Comparison of ENCODE assay signal across 25 mouse cellular contexts in genomic region chr13:71951966-71952365, GRCm38 (mm10). TPM values are rescaled to one million over a fixed set of nuclear protein-coding genes. Genes with fewer than 3 reads are reported as not detected.
A peak's percentile ranks its signal among the peaks of the same experiment; 100 is the strongest.
DNase-seq lines count a peak whose midpoint lies in the region; ATAC-seq lines count a peak whose summit lies in the region.
"Had no signal": no experiment of that assay in that cellular context is flagged by ENCODE, and none has a peak within 500 bp of the region (broad histone marks: within the 10 kb centered on the region; RNA-seq: fewer than 3 reads in every experiment).

No protein-coding gene starts in this region.

- no peaks in the 10 kb centered on the region for H3K36me3 ChIP-seq in forebrain, embryonic 16.5 days (ENCODE audit: control insufficient read depth, insufficient read depth)
- no peaks in the 10 kb centered on the region for H3K36me3 ChIP-seq in forebrain, embryonic 12.5 days (replicated peaks)
- H3K36me3 ChIP-seq in hindbrain, embryonic 13.5 days = no peaks in the 10 kb centered on the region
- peaks cover 3% of the 10 kb centered on the region; the same call in 1 of the 2 replicates for H3K36me3 ChIP-seq in midbrain, embryonic 13.5 days
- H3K36me3 ChIP-seq in kidney, embryonic 15.5 days = no peaks in the 10 kb centered on the region
- H3K36me3 ChIP-seq: G1E; heart, embryonic 12.5 days had no signal

- H3K27me3 ChIP-seq in forebrain, embryonic 16.5 days (replicated peaks; ENCODE audit: control insufficient read depth, insufficient read depth, low read length) = peaks cover 43% of the 10 kb centered on the region
- H3K27me3 ChIP-seq in forebrain, embryonic 12.5 days = peaks cover 91% of the 10 kb centered on the region
- H3K27me3 ChIP-seq in hindbrain, embryonic 13.5 days = peaks cover 38% of the 10 kb centered on the region
- H3K27me3 ChIP-seq in midbrain, embryonic 13.5 days = peaks cover 32% of the 10 kb centered on the region
- H3K27me3 ChIP-seq in kidney, embryonic 15.5 days = peaks cover 98% of the 10 kb centered on the region
- H3K27me3 ChIP-seq: CH12.LX, Patski had no signal

- H3K27ac ChIP-seq in forebrain, embryonic 16.5 days (ENCODE audit: low read length) = no peak overlapping the region
- H3K27ac ChIP-seq in forebrain, embryonic 12.5 days = no peak overlapping the region
- peak overlapping the region; percentile 71 for H3K27ac ChIP-seq in hindbrain, embryonic 13.5 days
- H3K27ac ChIP-seq in midbrain, embryonic 13.5 days = peak overlapping the region; percentile 86
- no peak overlapping the region for H3K27ac ChIP-seq in kidney, embryonic 15.5 days
- H3K27ac ChIP-seq: kidney, postnatal 0 days; left cerebral cortex, adult 2 months; macrophage had no signal

- no peak overlapping the region for H3K9ac ChIP-seq in forebrain, embryonic 16.5 days (replicated peaks; ENCODE audit: low read depth, low read length)
- H3K9ac ChIP-seq in forebrain, embryonic 12.5 days = no peak overlapping the region
- H3K9ac ChIP-seq in hindbrain, embryonic 13.5 days = peak overlapping the region; percentile 51
- 0 out of 2 replicates have a peak overlapping the region, but pooled peaks have one; percentile 52 for H3K9ac ChIP-seq in midbrain, embryonic 13.5 days (replicated peaks)
- no peak overlapping the region for H3K9ac ChIP-seq in kidney, embryonic 15.5 days
- H3K9ac ChIP-seq: heart, embryonic 12.5 days; liver, postnatal 0 days had no signal

- peak; percentile 46; the same call in 1 of the 2 replicates for ATAC-seq in forebrain, embryonic 16.5 days
- ATAC-seq in forebrain, embryonic 12.5 days (ENCODE audit: low FRiP score) = no peak
- ATAC-seq in hindbrain, embryonic 13.5 days (ENCODE audit: low FRiP score) = no peak
- ATAC-seq in midbrain, embryonic 13.5 days = peak; percentile 48
- ATAC-seq in kidney, embryonic 15.5 days (replicated peaks; ENCODE audit: low FRiP score) = no peak
- no peak for ATAC-seq in erythroblast, adult 5-6 weeks (replicated peaks; ENCODE audit: low FRiP score, poor library complexity, severe bottlenecking)
- ATAC-seq: liver, postnatal 0 days; lung, postnatal 0 days; Patski had no signal

- no peaks in the 10 kb centered on the region for H3K9me3 ChIP-seq in forebrain, embryonic 16.5 days (ENCODE audit: control insufficient read depth, low read length)
- H3K9me3 ChIP-seq in forebrain, embryonic 12.5 days = no peaks in the 10 kb centered on the region
- no peaks in the 10 kb centered on the region for H3K9me3 ChIP-seq in hindbrain, embryonic 13.5 days
- no peaks in the 10 kb centered on the region for H3K9me3 ChIP-seq in midbrain, embryonic 13.5 days
- no peaks in the 10 kb centered on the region for H3K9me3 ChIP-seq in kidney, embryonic 15.5 days (replicated peaks)
- H3K9me3 ChIP-seq: heart, embryonic 12.5 days had no signal

- no peak overlapping the region for H3K4me2 ChIP-seq in forebrain, embryonic 16.5 days (ENCODE audit: low read length)
- no peak overlapping the region for H3K4me2 ChIP-seq in forebrain, embryonic 12.5 days
- H3K4me2 ChIP-seq in hindbrain, embryonic 13.5 days = peak overlapping the region; percentile 69
- H3K4me2 ChIP-seq in midbrain, embryonic 13.5 days (replicated peaks) = peak overlapping the region; percentile 75
- H3K4me2 ChIP-seq in kidney, embryonic 15.5 days = no peak overlapping the region
- H3K4me2 ChIP-seq: heart, embryonic 12.5 days; liver, embryonic 11.5 days had no signal

- 49% methylated on average over 11 of the region's 11 CpGs for WGBS in forebrain, embryonic 16.5 days
- WGBS in forebrain, embryonic 12.5 days = 65% methylated on average over 11 of the region's 11 CpGs
- WGBS in hindbrain, embryonic 13.5 days = 33% methylated on average over 11 of the region's 11 CpGs
- WGBS in midbrain, embryonic 13.5 days = 24% methylated on average over 11 of the region's 11 CpGs
- 41% methylated on average over 11 of the region's 11 CpGs for WGBS in kidney, embryonic 15.5 days

- peaks cover 12% of the 10 kb centered on the region; the same call in 1 of the 2 replicates for H3K4me1 ChIP-seq in forebrain, embryonic 16.5 days (replicated peaks; ENCODE audit: control insufficient read depth, insufficient read depth, low read length)
- peaks cover 49% of the 10 kb centered on the region for H3K4me1 ChIP-seq in forebrain, embryonic 12.5 days
- H3K4me1 ChIP-seq in hindbrain, embryonic 13.5 days (replicated peaks) = peaks cover 64% of the 10 kb centered on the region
- H3K4me1 ChIP-seq in midbrain, embryonic 13.5 days (replicated peaks) = peaks cover 73% of the 10 kb centered on the region
- H3K4me1 ChIP-seq in kidney, embryonic 15.5 days = no peaks in the 10 kb centered on the region

- peak; percentile 26 for DNase-seq in adipocyte (ENCODE audit: low spot score)
- no peak for DNase-seq in adrenal gland, postnatal 25 days
- DNase-seq: adrenal gland, adult 2 months; cerebellum, adult 8-10 months; gastrocnemius, postnatal 14 days; heart, postnatal 10 days; kidney, adult 11 months; liver, postnatal 0 days had no signal

- H3K4me3 ChIP-seq in forebrain, embryonic 16.5 days (replicated peaks; ENCODE audit: low read length) = no peak overlapping the region
- H3K4me3 ChIP-seq in forebrain, embryonic 12.5 days (replicated peaks) = no peak overlapping the region
- no peak overlapping the region for H3K4me3 ChIP-seq in hindbrain, embryonic 13.5 days
- H3K4me3 ChIP-seq in midbrain, embryonic 13.5 days (replicated peaks) = no peak overlapping the region
- no peak overlapping the region for H3K4me3 ChIP-seq in kidney, embryonic 15.5 days (replicated peaks)
- H3K4me3 ChIP-seq: heart, embryonic 12.5 days; left cerebral cortex, adult 2 months had no signal

RNA-seq across cellular contexts. Expression of gene Irx1, which starts 11.6 kb away (rescaled TPM):
- 0.37 and 0.68 TPM in 2 replicates for polyA plus RNA-seq in forebrain, embryonic 16.5 days (2015; fragmentation: Nextera tagmentation; extraction: Ambion mirVana)
- polyA plus RNA-seq in forebrain, embryonic 12.5 days (2016; fragmentation: Nextera tagmentation; extraction: Ambion mirVana) = 0.96 and 1.6 TPM in 2 replicates
- polyA plus RNA-seq in hindbrain, embryonic 13.5 days (2015; fragmentation: Nextera tagmentation; extraction: Ambion mirVana) = 8.3 and 8.7 TPM in 2 replicates
- polyA plus RNA-seq in midbrain, embryonic 13.5 days (2015; fragmentation: Nextera tagmentation; extraction: Ambion mirVana) = 7.6 and 13.7 TPM in 2 replicates
- polyA plus RNA-seq in kidney, embryonic 15.5 days (2015; fragmentation: Nextera tagmentation; extraction: Ambion mirVana) = 4.9 TPM in 2 replicates
- total RNA-seq in adrenal gland, postnatal 25 days (2021) = not detected in 2 replicates
- total RNA-seq in erythroblast, adult 5-6 weeks (2015; ENCODE audit: low replicate concordance) = not detected in 2 replicates
- total RNA-seq in erythroblast, adult 5-6 weeks (2017; ENCODE audit: low replicate concordance) = not detected in 2 replicates
- total RNA-seq: adrenal gland, adult 2 months; CH12.LX; G1E had no signal
- polyA plus RNA-seq: G1E; liver, postnatal 0 days; macrophage; spleen, adult 2 months; testis, adult 2 months had no signal

Comparison
In these comparisons a context has a peak if more than half of its experiments do, and no peak if none do; other contexts are left out.
1. ATAC-seq: peak in forebrain, embryonic 16.5 days (single experiment) and midbrain, embryonic 13.5 days (single experiment); none in forebrain, embryonic 12.5 days (single experiment), hindbrain, embryonic 13.5 days (single experiment), kidney, embryonic 15.5 days (single experiment) and erythroblast, adult 5-6 weeks (single experiment).
2. H3K27ac ChIP-seq: peak in hindbrain, embryonic 13.5 days (single experiment) and midbrain, embryonic 13.5 days (single experiment); none in forebrain, embryonic 16.5 days (single experiment), forebrain, embryonic 12.5 days (single experiment) and kidney, embryonic 15.5 days (single experiment).
3. H3K4me2 ChIP-seq: peak in hindbrain, embryonic 13.5 days (single experiment) and midbrain, embryonic 13.5 days (single experiment); none in forebrain, embryonic 16.5 days (single experiment), forebrain, embryonic 12.5 days (single experiment) and kidney, embryonic 15.5 days (single experiment).
4. H3K9ac ChIP-seq: peak in hindbrain, embryonic 13.5 days (single experiment) and midbrain, embryonic 13.5 days (single experiment); none in forebrain, embryonic 16.5 days (single experiment), forebrain, embryonic 12.5 days (single experiment) and kidney, embryonic 15.5 days (single experiment).